Mouse (Mus musculus) CD4-positive, CD25-positive, alpha-beta regulatory T cell, adult 4 months (primary cell): ENCODE data around the gene Cntn4. TPM values are rescaled to one million over a fixed set of nuclear protein-coding genes. Genes with fewer than 3 reads are reported as not detected.

Source experiments
- ATAC-seq: one replicate; pipeline ENCODE4 v1.8.0; 2017
- polyA plus RNA-seq, 2 experiments: library from polyadenylated mRNA; unstranded; fragments of 100-300 nt; shearing (Covaris generic); gene quantifications; one replicate each; pipeline ENCODE4 v1.2.1; 2017

Cntn4 gene
- polyA plus RNA-seq, 2 experiments from 2014 or later = 0.42 TPM; not detected in 1

DNA sequence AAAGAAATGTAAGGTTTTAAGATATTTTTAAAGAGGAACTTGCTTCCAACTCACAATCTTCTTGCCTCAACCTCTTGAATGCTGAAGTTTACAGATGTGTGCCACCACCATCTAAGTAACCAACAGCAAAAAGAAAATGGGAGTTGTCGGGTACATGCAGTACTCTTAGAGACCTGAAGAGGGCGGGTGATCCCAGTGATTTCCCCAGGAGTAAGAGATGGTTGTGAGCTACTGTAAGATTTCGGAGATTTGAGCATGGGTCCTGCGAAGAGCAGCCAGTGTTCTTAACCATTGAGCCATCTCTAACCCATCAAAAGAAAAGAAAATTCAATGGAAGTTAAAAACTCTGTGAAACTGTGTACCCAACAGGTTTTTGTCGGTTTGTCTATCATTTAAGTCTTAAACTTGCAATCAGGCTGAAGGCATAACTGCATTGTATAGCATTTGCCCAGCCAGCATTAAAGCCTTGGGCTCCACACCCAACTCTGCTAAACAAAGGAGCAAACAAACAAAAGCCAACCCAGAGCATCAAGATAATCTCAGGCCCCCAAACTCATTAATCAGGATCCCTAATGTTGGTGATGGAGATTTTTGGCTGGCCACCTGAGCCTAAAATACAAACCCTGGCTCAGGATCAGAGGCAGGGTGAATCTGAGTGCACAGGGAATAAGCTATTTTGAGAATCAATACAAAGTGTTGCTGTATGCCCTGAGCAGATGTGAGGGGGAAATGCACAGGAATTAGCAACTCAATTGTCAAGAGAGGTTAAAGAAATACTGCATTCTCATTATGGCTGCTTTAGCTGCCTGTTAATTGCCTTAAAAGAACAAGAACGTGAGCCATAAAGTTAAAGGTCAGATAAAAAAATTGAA is 986.6 kb downstream of the Cntn4 start:
- peak; percentile 91 for ATAC-seq

DNA sequence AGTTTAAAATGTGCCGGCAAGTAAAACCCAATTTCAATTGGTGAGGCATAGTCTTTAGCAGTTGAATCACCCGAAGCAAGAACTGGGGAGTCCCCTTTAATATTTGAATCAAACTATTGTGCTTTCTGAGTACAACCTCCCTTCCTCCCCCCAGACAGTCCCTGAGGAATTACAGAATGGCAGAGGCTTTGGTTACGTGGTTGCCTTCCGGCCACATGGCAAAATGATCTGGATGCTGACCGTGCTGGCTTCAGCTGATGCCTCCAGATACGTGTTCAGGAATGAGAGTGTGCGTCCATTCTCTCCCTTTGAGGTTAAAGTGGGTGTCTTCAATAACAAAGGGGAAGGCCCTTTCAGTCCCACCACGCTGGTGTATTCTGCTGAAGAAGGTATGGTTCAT is 998.1 kb downstream of the Cntn4 start:
- no peak for ATAC-seq

DNA sequence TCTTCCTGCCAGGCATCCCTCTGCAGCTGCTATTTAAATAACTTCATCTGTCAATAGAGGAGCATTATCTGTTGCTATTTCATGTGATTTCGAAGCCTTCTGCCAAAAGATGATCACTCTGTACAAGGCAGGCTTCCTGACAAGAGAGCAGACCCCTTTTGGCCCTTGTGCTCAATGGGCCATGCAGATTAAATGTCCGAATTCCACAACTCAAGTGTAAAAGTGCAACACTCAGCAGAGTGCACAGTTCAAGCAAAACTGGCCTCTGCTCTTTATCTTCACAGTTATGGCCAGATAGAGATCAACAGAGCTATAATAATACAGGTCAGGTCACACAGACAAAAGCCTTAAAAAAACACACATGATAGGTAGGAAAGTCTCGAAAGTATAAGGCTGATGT is 1024.5 kb downstream of the Cntn4 start:
- ATAC-seq = no peak

DNA sequence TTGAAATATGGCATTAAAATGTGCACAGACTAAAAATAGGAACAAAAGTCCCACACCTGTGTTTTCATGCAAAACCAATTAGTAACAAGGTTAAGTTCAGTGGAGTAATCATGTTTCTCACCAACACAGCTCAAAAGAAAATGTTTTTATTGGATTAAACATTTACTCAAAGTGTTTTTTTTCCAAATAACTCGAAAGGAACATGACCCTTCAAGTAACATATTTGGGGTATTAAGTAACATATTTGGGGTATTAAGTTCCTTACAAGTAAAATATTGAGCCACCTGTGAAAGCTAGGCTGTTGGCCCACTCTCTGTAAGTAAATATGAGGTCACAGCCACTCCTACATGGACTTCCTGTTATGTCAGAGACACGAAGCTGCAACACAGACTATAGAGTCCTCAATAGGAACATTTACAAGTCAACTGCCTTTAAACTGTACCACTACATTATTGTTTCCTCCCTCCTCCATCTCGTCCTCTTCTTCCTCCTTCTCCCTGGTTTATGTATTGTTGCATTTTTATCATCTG is 1028.1 kb downstream of the Cntn4 start:
- ATAC-seq = no peak

DNA sequence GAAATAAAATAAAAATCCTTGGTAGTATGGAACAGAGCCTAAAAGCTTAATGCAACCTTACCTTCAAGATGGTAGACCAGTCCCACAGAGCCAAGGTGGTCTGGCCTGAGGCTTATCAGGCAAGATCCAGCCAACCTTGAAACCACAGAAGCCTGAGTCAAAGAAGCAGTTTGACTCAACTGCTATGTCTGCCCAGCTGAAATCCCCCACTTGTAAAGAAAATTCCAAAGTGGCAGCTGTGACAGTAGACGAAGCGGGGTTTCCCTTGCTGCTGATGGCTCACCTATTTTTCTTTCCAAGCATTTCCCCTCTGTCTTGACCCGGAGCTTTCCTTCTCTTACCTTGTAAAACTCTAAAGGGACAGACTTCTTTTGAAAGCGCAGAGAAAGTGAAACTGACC is 1048.2 kb downstream of the Cntn4 start:
- peak; percentile 26 for ATAC-seq

DNA sequence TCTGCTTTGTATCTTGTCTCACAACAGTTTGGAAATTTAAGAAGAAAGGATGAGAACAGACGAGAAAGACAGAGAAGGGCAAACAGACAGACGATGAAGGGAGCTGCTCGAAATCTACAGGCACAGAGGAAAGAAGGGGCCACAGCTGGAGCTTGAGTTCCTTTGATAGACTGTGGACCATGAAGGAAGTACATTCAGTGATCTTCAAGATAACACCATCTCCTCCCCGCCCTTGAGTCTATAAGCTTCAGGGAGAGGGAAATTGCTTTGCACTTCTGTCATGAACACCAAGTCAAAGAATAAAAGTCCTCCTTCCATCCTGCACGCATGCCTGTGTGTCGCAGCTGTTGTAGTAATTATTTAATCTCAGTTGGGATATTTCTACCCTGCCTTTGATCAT is 1048.6 kb downstream of the Cntn4 start:
- ATAC-seq = peak; percentile 41

DNA sequence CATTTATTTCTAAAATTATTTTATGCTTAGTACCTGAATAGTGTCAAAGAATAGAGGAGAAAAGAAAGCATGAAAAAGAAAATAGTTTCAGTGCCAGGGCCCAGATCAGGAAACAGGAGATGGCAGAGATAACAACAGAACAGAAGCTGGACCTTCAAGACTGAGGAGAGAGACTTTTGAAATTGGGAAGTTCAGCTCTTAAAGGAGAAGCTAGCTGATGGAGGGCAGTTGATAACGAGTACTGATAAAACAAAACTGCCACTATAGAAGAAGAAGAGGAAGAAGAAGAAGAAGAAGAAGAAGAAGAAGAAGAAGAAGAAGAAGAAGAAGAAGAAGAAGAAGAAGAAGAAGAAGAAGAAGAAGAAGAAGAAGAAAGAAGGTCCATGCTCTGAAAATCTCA is 1050.2 kb downstream of the Cntn4 start:
- no peak for ATAC-seq

DNA sequence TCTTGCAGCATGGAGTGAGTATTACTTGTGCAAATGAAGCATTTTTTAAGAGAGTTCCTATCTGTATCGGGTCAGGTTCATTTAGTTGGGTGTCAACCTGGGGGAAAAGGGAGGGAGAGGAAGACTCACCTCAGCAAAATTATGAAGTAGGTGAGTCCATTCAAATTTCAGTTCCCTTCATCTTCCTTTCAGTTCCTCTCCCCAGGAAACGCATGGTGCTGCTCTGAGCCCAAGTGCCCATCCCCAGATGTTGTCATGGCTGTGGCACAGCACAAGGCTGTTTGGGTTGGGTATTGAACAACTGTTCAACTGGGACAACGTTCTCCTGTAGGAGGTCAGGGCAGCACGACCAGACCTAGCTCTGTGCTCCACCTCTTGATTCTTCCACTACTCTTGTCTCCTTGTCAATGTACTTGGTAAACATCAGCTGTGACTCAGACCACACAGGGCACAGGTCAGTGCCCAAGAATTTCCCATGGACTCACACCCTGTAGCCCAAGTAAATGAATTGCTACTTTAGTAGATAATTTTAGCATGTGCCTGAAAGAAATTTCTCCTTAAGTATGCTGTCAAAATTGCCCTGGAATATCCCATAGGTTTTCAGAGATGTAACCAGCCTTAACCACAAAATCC is 1052.3 kb downstream of the Cntn4 start:
- no peak for ATAC-seq

DNA sequence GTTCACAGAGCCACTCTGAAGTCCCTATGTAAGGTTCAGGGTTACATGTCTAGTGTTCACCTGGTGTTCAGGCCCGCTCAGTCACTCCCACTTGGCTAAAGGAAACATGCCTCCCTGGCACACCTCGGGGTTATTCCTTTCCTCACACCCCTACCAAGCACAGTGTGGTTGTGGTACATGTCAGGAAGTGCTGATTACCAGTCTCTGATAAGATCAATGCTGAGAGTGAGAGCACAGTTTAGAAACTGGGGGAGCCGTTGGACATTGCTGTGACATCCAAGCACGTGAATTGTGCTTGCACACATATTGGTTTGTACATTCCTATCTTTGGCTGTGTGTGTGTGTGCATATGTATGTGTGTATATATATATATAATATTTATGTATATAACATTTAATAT is 1055.1 kb downstream of the Cntn4 start:
- no peak for ATAC-seq

DNA sequence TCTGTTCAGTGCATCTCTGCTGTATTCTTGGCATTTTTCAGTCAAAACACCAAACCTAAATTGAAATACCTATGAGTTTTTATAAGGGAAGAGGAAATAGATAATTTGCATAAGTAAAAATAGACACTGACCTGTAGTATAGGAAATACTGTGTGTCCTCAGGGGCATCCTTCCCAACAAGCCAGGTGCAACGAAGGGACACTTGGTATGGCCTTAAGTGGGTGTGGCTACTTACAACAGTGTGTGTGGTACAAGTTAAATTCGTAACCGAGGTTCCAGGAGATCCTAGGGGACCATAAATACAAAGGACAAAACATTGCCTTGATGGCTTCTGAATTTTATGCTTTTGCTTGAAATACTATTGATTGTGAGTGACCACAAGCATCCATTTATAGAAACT is 1060.8 kb downstream of the Cntn4 start:
- ATAC-seq = no peak

DNA sequence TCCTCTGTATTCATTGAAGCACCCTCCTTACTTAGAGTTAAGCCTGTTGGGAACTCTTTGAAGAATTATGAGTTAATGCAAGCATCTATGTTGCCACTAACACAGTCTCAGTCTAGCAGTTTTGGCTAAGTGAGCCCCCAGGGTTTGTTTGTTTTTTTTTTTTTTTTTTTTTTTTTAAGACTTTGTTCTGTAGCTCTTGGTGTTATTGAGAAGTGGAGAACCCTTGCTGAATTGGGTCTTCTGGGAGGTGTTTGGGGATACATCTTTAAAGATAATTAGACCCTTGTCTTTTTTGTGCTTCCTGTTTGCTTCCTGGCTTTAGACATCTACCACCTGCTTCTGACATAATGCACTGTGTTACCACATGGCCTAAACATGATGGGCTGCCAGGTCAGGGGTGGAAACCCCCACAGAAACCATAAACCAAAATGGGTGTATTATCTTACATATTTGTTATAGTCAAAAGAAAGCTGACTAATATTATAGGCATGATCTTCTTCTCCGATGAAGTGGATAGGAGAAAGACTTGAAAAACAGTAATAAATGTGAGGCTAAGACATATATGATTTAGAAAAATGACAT is 1062.9 kb downstream of the Cntn4 start:
- ATAC-seq = no peak

DNA sequence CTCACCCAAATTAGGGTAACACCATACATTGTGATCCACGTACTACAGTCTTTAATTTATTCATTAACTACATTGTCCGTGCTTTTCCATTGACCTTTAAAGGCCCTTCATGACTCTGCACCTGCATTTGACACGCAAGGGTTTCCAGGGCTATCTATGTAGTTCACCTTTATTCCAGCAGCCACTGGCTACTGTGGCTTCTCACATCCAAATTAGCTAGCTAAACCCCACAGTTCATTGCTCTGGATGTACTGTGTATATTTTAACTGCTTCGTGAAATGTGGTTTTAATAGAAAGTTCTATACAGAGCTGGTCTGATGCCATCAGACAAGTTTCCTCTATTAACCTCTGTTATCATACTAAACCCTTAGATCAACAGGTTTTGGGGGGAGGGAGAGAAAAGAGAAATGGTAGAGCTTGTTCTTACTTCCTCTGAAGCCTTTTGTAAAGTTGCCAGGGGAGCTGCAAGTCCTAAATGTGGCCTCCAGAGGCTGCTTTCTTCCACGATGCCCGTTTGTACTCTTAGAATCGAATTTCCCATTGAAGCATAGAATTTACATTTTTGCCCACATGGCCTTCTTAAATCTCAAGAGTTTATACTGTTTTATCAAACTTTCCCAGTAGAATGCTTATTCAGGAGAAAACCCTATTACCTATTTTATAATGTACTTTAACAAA is 1066.2 kb downstream of the Cntn4 start:
- no peak for ATAC-seq

DNA sequence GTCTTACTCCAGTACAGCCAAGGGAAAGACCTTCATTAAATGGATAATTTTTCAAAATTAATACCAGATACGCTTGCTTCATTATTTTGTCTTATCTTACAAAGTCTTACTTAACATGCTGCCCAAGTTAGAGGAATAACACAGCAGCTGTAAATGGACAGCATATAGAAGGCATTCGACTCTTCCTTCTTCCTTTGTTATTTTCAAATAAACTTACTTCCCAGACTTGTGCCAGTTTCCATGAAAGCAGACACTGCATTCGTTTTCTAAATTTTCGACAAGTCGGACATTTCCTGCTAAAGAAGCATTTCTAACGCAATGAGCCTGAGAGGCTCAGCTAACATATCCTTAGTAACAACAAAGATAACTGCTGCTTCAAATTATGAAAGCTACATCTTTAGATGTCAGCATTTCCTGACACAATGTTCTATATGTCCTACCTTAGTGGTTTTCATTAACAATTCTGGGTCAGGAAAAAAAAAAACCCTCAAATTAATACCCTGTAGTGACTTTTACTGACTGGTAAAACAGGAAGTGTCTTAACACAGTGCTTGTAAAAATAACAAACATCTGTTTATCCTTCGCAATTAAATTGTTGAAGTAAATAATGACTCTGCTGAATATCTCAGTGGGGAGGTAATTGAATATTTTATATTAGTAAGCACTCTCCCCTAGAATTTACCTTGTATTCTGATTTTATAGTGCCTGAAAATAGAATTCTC is 1068.4 kb downstream of the Cntn4 start:
- no peak for ATAC-seq

DNA sequence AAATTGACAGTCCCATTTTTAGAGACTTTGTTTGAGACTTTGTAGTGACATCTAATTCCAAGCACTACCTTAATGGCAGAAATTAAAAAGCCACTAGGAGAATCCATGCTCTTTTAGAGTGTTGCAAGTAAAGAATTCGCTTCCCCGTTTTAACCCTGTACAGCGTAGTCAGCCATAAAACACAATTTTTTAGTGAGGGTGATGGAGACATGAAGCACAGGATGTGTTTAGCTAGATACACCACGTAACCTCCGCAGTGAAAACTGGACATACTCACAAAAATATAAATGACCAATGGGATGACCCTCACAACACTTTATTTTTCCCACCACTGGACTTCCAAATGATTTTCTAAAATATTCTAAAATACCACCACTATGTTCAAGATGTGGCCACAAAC is 1069.8 kb downstream of the Cntn4 start:
- ATAC-seq = no peak

DNA sequence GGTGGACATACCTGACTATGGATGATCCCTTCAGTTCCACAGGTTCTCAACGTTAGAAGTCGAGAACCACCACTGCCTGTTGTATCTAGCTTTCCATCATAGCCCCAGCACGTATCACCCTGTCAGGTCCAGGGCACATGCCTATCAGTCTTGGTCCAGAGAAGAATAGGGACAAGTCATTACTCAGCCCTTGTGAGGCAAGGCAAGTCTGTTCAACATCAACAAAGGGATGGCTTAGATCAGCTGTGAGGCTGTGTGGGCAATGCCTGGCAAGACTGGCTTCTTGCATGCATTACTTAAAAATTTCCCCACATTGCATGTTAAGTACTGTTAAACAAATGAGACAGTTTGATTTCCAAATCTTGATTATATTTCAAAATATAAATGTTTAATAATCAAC is 1070.3 kb downstream of the Cntn4 start:
- no peak for ATAC-seq
